Mouse (Mus musculus): ENCODE results near the gene Zfp422. TPM values are rescaled to one million over a fixed set of nuclear protein-coding genes. Genes with fewer than 3 reads are reported as not detected.

Zfp422 gene
- total RNA-seq, 2 experiments from 2014 or later: 22.0 to 23.0 TPM

Small RNA genes within 50 kb of the gene (microRNA-seq; reads per million reads assigned to microRNA genes)
- gene Mir7043: 0 reads per million in 2 experiments

Other genes starting within 250 kb of the Zfp422 start
- gene Alox5, start 167.8 kb downstream of the Zfp422 start, total RNA-seq (2021): 1 to 10 TPM; 1.4 to 1.7 TPM
- not detected for gene Olfr211, start 139.9 kb downstream of the Zfp422 start, total RNA-seq (2021)
- not detected for gene Olfr212, start 122.5 kb downstream of the Zfp422 start, total RNA-seq (2021)
- gene Olfr213, start 90.5 kb downstream of the Zfp422 start, total RNA-seq (2021): not detected
- 1 to 10 TPM; 1.8 to 2.4 TPM for gene Gm5580, start 77.9 kb downstream of the Zfp422 start, total RNA-seq (2021)
- not detected for gene Olfr214, start 74.8 kb downstream of the Zfp422 start, total RNA-seq (2021)
- not detected for gene Olfr215, start 44.8 kb downstream of the Zfp422 start, total RNA-seq (2021)
- gene Depp1, start 21.6 kb upstream of the Zfp422 start, total RNA-seq (2021): 1 to 10 TPM; 2.4 to 2.5 TPM
- 1 to 10 TPM; 2.6 to 2.7 TPM for gene Rassf4, start 45.0 kb upstream of the Zfp422 start, total RNA-seq (2021)
- under 1 TPM; 0.22 to 0.81 TPM for gene Tmem72, start 87.9 kb upstream of the Zfp422 start, total RNA-seq (2021)

Data from layer of hippocampus, postnatal 36 days (tissue).